Mouse (Mus musculus) splenic B cell, adult 2 months (primary cell): ENCODE measurements around the gene Inca1.

Experiments
- DNase-seq: peaks from one replicate; pipeline ENCODE4 v3.0.0-alpha.2; 2011; ENCODE audit warnings: low read depth, low spot score
- H3K27me3 ChIP-seq: 2 replicates; pipeline ENCODE4 v1.6.1; 2012; ENCODE audit warnings: mild to moderate bottlenecking, low read length, moderate library complexity, mixed read lengths; ENCODE audit not compliant: control insufficient read depth, poor library complexity, insufficient read depth, severe bottlenecking
- H3K36me3 ChIP-seq: 2 replicates; pipeline ENCODE4 v1.6.1; 2012; ENCODE audit warnings: mild to moderate bottlenecking, low read length, moderate library complexity, mixed read lengths; ENCODE audit not compliant: control insufficient read depth, poor library complexity, insufficient read depth, severe bottlenecking

Gene Inca1

DNA sequence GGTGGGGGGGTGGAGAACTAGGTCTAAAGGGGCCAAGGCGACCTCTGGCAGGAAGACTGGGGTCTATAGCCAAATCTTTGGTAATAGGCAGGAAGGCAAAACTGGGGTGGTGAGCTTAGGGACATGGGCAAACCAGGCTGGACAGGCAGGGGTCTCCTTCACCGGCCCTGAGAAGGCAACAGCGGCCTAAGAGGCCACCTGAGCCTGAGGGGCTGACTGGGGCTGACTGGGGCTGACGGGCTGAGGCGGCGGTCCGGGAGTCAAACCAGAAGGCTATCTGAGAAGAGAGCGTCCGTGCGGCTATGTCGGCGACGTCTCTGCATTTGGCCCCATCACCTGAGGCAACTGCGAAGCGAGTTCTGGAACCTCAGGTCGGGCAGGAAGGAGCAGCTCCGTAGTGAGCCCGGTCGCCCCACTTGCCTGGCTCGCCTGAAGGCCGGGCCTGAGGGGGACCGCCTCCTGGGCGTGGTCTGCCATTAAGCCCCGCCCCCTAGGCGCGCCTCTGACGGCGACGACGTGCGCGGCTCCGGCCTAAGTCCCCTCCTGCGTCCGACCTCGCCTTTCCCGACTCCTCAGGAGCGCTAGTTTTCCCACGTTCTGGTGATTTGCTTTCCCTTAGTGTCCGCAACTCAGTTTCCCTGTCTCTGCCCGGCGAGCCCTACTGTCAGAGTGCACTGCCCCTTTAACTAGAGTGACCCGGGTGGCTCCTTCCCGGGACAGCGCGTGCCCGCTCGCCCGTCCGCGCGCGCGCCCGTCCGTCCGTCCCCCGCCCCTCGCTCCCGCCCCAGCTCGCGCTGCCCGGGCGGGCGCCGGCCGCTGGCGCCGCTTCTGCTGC is at the start of gene Inca1, which contains the start of gene Kif1c:
Gene Inca1, minus strand, starts transcription at position 434 of the 835 bp plus-strand sequence.
Gene Kif1c, plus strand, starts transcription at position 827 of the 835 bp plus-strand sequence.
- H3K36me3 ChIP-seq, result peaks cover 1% of the 10 kb centered on the region; the same call in 1 of the 2 replicates
- peak; percentile 96 for DNase-seq
- no peaks in the 10 kb centered on the region for H3K27me3 ChIP-seq

DNA sequence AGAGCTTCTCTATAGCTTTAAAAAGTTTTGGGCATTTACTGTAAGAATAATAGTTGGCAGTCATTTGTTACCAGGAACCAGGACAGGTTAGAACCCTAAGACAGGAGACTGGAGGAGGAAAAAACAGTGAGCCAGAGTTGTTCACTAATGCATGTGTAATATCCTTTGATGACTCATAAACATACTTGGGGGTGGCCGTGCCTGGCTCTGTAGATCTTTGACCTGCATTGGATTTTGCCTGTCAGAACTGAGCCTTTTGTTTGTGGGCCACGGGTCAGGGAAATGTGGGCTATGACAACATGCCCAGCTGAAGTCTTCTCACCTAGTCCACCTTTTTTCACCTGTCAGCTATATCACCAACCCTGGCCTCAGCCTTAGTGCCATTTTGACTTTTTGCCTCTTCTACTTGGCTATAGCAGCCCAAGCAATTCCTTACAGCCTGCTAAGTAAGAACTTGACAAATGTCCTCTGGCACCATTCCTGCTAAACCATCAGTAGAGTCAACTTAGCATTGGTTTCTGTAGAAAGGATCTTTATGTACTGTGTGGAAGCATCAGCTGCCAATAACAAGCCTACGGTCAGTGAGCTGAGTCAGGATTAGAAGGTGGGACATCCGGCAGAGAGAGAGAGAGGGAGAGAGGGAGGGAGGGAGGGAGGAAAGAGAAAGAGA is 48.1 kb upstream of the Inca1 start:
- no peak for DNase-seq
- Histone ChIP-seq H3K27me3 (no peaks in the 10 kb centered on the region), H3K36me3 (no peaks in the 10 kb centered on the region)

DNA sequence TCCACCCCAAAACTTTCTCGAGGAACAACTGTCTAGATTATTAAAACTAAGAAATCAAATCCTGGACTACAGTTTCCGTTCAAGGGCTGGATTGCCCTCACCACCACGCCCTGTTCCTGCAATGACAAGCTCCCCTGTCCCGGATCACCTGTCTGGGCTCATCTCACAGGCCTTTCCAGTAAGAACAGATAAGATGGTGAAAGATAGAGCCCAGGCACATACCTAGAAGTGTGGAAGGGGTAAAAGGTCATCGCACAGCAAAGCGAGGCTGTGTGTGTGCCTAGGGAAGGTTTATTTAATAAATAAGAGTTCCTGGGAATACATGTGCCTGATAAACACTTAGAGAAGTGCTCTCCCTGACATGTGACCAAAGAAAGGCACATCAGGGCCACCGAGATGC is 45.7 kb upstream of the Inca1 start:
- Histone ChIP-seq H3K27me3 (no peaks in the 10 kb centered on the region), H3K36me3 (no peaks in the 10 kb centered on the region)
- DNase-seq, result no peak

DNA sequence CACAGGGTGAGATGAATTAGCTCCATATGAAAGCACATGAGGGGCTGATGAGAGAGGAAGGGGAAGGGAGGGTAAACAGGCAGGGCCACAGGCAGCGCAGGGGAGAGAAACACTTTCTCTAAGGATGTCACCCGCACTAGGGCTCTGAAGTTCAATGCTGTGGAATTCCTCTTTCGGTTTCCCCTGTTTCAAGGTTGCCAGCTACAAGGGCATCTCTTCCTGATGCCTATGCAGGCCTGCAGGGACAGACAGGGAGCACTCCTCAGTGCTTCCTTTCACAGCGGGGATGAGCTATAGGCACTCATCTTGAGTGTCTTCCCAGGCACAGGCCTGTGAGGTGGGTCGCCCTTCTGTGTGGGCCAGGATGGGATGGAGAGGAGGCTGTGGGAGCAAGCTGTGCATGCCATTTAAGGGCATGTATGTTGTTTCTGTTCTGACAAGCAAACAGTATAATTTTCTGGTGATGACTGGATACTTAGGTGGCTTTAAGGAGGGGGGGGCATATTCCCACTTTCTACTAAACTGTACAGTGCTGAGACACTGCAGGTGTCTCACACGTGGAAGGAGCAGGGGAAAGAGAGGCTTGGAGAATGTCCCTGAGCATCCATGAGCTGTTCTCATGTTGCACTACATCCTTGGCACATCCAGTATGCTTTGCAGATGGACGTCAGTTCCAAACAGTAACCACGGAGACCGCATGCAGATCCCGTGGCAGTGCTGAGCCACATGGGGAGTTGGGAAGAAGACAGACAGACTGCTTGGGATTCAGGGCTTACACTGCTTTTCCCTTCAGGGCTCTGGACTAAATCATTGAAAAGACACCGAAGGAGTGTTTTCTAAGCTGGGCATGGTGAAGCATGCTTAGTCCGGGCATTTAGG is 42.9 kb upstream of the Inca1 start:
- no peaks in the 10 kb centered on the region for H3K27me3 ChIP-seq
- H3K36me3 ChIP-seq, result no peaks in the 10 kb centered on the region
- no peak for DNase-seq

DNA sequence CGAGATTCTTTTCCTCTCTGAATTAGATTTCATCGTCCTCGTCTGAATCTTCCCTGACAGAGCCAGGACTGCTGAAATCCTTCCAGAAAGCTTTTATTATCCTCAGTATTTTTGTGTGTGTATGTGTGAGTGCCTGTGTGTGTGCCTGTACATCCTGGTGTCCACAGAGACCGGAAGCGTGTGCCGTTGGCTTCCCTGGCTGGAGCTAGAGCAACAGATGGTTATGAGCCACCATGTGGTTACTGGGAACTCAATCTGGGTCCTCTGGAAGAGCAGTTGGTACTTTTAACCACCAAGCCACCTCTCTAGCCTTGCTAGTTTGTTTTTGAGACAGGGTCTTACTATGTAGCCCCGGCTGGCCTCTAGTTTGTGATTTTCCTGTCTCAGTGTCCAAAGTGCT is 42.2 kb upstream of the Inca1 start:
- DNase-seq, result no peak

DNA sequence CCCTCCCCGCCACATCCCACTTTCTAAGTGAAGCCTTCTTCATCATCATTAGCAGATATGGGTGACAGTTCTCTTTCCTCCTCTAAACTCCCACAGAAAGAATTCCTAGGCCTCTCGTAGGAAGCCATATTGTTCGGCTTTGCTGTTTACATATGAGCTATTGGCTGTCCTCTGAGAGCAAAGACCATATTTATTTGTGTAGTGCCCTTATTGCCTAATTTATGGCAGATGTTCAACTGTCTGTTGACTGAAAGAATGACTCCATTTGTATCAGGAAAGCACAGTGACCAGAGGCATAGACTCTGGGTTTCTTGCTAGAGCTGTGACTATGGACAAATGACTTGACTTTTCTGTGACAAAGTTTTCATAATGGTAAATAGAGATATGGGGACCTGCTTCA is 41.6 kb upstream of the Inca1 start:
- Histone ChIP-seq H3K27me3 (no peaks in the 10 kb centered on the region), H3K36me3 (no peaks in the 10 kb centered on the region)
- DNase-seq, result no peak

More for the DNA sequence above, 42.2 kb upstream of the Inca1 start:
- no peaks in the 10 kb centered on the region for H3K27me3 ChIP-seq
- H3K36me3 ChIP-seq, result no peaks in the 10 kb centered on the region

DNA sequence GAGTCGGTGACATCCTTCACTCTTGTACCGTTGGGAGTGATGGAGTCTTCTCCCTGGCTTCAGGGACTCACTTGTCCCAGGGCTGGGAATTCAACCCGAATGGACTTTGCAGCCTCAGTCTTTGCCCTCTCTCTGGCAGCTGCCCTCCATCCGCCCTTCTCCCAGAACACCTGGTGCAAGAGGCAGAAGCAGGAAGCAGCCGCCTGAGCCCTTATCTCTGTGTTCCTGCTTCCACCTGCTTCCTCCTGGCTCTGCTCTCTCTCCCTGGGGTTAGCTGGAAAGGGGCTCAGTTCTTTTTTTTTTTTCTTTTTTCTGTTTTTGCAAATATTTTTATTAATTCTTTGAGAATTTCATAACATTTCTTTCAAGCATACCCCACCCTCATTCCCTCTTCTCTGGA is 37.8 kb upstream of the Inca1 start:
- no peaks in the 10 kb centered on the region for H3K27me3 ChIP-seq
- DNase-seq, result no peak
- H3K36me3 ChIP-seq, result no peaks in the 10 kb centered on the region

DNA sequence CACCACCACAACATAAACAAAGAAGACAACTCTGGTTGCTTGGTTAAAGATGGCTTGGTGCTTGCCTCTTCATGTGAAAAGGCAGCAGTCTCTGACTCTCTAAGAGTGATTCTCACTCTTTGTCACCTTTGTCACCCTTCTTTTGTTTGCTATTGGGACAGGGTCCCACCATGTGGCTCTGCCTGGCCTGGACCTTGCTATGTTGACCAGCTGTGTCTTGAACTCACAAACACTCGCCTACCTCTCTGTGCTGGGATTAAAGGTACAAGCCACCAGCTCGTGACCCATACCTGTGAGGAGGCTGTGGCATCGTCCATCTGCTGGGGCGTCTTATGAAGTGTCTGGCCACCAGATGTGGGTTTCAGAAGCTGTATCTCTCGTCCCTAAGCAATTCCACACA is 33.3 kb upstream of the Inca1 start:
- no peak for DNase-seq
- peaks cover 2% of the 10 kb centered on the region for H3K36me3 ChIP-seq
- H3K27me3 ChIP-seq, result no peaks in the 10 kb centered on the region

DNA sequence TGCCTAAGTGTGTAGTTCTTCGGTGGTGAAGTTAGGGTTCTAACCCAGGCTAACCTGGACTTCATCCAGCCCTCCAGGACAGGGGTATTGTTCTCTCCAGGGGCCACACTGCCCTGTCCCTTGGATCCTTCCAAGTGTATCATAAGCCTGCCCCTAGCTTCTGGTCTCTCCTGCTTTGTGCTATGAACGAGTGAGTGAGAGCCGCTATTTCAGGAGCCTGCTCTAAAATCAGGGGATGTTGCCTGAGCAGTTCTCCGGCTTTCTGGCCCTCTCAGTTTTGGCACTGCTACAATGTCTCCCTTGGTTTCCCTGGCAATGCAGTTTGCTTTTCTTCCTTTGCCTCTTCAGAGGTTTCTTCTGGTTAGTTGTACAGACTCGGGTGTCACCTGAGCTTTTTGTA is 31.2 kb upstream of the Inca1 start:
- Histone ChIP-seq H3K36me3 (peaks cover 10% of the 10 kb centered on the region), H3K27me3 (no peaks in the 10 kb centered on the region)
- DNase-seq, result no peak

DNA sequence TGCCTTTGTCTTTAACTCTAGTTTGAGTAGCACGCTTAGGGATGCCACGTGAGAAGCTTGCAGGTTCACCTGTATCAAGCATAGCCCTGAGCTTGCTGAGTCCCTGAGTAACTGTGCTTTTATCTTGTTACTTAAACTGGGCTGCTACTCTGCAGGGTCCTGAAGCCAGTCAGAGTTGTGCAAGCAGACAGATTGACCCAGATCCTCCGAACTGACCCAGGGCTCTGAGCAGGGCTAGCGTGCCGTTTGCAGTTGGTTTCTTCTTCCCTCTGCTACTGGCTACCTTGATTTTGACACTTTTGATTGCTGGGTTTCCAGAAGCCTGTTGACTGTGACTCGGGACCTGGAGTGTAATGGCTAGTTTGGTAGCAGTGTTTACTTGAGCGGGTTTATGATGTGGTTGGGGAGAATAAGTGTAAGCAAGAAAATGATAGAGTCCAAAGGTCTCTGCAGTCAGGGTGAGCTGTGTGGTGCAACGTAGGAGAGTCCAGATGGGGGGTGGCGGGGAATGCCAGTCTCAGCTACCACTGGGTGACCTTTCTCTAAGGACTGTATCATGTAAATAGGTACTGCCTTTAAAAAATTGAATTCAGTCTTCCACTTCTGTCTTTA is 30.6 kb upstream of the Inca1 start:
- DNase-seq, result no peak
- H3K27me3 ChIP-seq, result no peaks in the 10 kb centered on the region
- peaks cover 13% of the 10 kb centered on the region for H3K36me3 ChIP-seq

DNA sequence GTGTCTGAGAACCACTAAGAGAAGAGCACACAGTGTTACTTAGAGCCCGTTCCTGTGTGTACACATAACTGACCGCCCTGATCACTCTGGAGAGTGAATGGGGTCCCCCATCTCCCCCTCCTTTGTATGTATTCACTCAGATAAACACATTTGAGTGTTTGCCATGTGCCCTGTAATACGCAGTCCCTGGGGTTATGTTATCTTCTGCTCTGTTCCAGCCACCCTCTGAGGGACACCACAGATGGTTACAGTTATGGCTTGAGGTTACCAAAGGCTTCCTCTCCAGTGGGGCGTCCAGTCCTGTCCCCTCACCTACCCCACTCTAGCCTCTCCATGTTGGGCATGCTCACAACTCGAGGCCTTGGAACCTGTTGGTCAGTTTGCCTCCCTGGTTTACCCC is 27.4 kb upstream of the Inca1 start:
- Histone ChIP-seq H3K36me3 (peaks cover 13% of the 10 kb centered on the region), H3K27me3 (no peaks in the 10 kb centered on the region)
- DNase-seq, result no peak

DNA sequence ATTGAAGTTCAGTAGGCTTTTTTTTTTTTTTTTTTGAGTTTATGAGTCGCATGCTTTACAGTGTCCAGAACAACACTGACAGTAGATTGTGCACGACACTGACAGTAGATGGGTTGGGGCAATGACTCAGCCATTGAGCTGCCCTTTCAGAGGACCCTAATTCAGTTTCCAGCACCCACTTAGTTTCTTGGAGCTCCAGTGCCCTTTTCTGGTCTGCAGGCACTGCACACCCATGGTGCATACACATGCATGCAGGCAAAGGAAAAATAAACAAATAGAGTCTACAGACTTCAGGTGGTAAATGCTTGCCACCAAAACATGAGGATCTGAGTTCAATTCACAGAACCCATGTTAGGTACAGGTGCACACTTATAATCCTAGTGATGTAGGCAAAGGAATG is 26.6 kb upstream of the Inca1 start:
- Histone ChIP-seq H3K27me3 (no peaks in the 10 kb centered on the region), H3K36me3 (peaks cover 13% of the 10 kb centered on the region)
- no peak for DNase-seq

DNA sequence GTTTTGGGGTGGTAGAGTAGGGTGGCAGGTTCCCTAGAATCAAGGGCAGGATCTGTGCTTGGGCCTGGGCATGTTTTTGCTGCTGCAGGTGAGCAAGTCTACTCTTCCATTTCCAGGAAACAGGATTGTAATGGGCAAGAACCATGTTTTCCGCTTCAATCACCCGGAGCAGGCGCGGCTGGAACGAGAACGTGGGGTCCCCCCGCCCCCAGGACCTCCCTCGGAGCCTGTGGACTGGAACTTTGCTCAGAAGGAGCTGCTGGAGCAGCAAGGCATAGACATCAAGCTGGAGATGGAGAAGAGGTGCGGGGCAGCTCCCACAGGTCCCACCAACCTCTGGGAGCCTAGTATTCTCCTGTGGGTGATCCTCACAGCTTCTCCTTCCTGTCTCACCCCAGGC is 24.8 kb upstream of the Inca1 start:
- DNase-seq, result no peak
- Histone ChIP-seq H3K27me3 (no peaks in the 10 kb centered on the region), H3K36me3 (peaks cover 13% of the 10 kb centered on the region)

DNA sequence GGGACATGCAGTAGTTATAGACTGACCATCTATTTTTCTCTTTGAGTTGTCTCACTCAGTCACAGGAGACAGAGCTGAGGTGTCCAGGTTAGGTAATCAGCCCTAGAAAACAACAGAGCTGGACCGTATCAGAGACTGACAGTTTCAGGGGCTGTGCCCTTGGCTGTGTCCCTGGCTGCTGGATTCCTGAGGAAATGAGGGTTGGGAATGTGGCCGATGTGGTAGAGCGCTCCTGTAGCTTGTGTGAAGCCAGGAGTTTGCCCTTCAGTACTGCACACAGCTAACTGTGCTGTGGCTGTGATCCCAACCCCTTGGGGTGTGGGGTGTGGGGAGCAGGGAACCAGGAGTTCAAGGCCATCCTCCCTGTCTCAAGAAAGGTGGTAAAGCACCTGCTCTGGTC is 21.1 kb upstream of the Inca1 start:
- Histone ChIP-seq H3K27me3 (no peaks in the 10 kb centered on the region), H3K36me3 (peaks cover 10% of the 10 kb centered on the region; the same call in 1 of the 2 replicates)
- no peak for DNase-seq
